Mouse (Mus musculus) embryonic facial prominence, embryonic 13.5 days (tissue): Measurements from ENCODE around the gene Golgb1. TPM values are rescaled to one million over a fixed set of nuclear protein-coding genes. Genes with fewer than 3 reads are reported as not detected.
"Not testable (repeated sequence)": the region's sequence is repeated elsewhere in the genome, so short reads cannot be mapped to it uniquely, and the experiment has no call there.

Source experiments
- ATAC-seq: fragments of 200-750 bp; cut with Nextera tagmentation; 2 replicates; pipeline ENCODE4 v1.8.0; 2017; ENCODE audit warnings: low read depth; ENCODE audit not compliant: insufficient number of reproducible peaks, insufficient read depth, low FRiP score, low TSS enrichment
- H3K27ac ChIP-seq: fragments of 300-500 bp; sonication (generic); 2 replicates; pipeline ENCODE4 v1.5.1; 2015; ENCODE audit warnings: moderate library complexity, mild to moderate bottlenecking, inconsistent platforms
- H3K27me3 ChIP-seq: fragments of 300-500 bp; sonication (generic); 2 replicates; pipeline ENCODE4 v1.6.1; 2015; ENCODE audit warnings: mild to moderate bottlenecking, inconsistent platforms
- H3K36me3 ChIP-seq: fragments of 300-500 bp; sonication (generic); 2 replicates; pipeline ENCODE4 v1.6.1; 2015; ENCODE audit warnings: mild to moderate bottlenecking, inconsistent platforms
- H3K4me1 ChIP-seq: fragments of 300-500 bp; sonication (generic); 2 replicates; pipeline ENCODE4 v1.6.1; 2015; ENCODE audit warnings: inconsistent platforms
- H3K4me2 ChIP-seq: fragments of 300-500 bp; sonication (generic); 2 replicates; pipeline ENCODE4 v1.6.1; 2015; ENCODE audit warnings: moderate library complexity, mild to moderate bottlenecking, inconsistent platforms
- H3K4me3 ChIP-seq: fragments of 300-500 bp; sonication (generic); 2 replicates; pipeline ENCODE4 v1.5.1; 2015; ENCODE audit warnings: mild to moderate bottlenecking, inconsistent platforms
- H3K9ac ChIP-seq: fragments of 300-500 bp; sonication (generic); 2 replicates; pipeline ENCODE4 v1.6.1; 2015; ENCODE audit warnings: mild to moderate bottlenecking, inconsistent platforms
- H3K9me3 ChIP-seq: fragments of 300-500 bp; sonication (generic); 2 replicates; pipeline ENCODE4 v1.6.1; 2016; ENCODE audit warnings: inconsistent platforms
- WGBS: fragments of 180-500 bp; shearing (Covaris S2); methylation state at CpG from one replicate; pipeline ENCODE4 v1.1.7; 2015; ENCODE audit warnings: mixed read lengths; 5-methylcytosine and 5-hydroxymethylcytosine counted together
- polyA plus RNA-seq: library from polyadenylated mRNA; unstranded; fragments of >200 nt; fragmentation: Nextera tagmentation; extraction: Ambion mirVana; gene quantifications from 2 replicates; pipeline ENCODE4 v1.2.1, GENCODE M21; 2015

Gene Golgb1
- polyA plus RNA-seq = 119 and 126 TPM in 2 replicates

GRCm38 (mm10) chr16:36874583-36875275 lies at the start of gene Golgb1, which contains the start of gene Eaf2:
Gene Golgb1, plus strand, starts transcription at chr16:36875140.
Gene Eaf2, minus strand, starts transcription at chr16:36875003.
- Histone ChIP-seq H3K9me3 (no peaks in the 10 kb centered on the region), H3K36me3 (peaks cover 16% of the 10 kb centered on the region), H3K9ac (peak within 1 kb of the TSS; percentile 88), H3K4me1 (peaks cover 18% of the 10 kb centered on the region), H3K4me3 (peak within 1 kb of the TSS; percentile 91), H3K27me3 (no peaks in the 10 kb centered on the region), H3K27ac (peak within 1 kb of the TSS; percentile 78), H3K4me2 (peak within 1 kb of the TSS; percentile 72)
- peak; percentile 100 for ATAC-seq
- WGBS = under 1% methylated on average over 43 of the region's 43 CpGs

- Histone ChIP-seq H3K4me3 (peak overlapping the region; percentile 91), H3K27me3 (no peaks in the 10 kb centered on the region), H3K4me2 (peak overlapping the region; percentile 77), H3K9ac (peak overlapping the region; percentile 92), H3K4me1 (peaks cover 8% of the 10 kb centered on the region), H3K9me3 (no peaks in the 10 kb centered on the region), H3K27ac (no peak overlapping the region), H3K36me3 (no peaks in the 10 kb centered on the region)
- ATAC-seq = no peak; the same call in 1 of the 2 replicates
- WGBS = 4% methylated on average over 11 of the region's 11 CpGs
These were observed 47.3 kb upstream of the Golgb1 start for GRCm38 (mm10) chr16:36827611-36828053.

- under 1% methylated on average over 63 of the region's 64 CpGs for WGBS
- H3K4me2 ChIP-seq = peak within 1 kb of the TSS; percentile 77
These were observed 46.7 kb upstream of the Golgb1 start, which contains the start of gene Iqcb1 for GRCm38 (mm10) chr16:36828054-36828786. Gene Iqcb1, plus strand, starts transcription at chr16:36828385.

GRCm38 (mm10) chr16:36828820-36829219 lies 46.1 kb upstream of the Golgb1 start:
- 5% methylated on average over 11 of the region's 11 CpGs for WGBS
- peak overlapping the region; percentile 92 for H3K9ac ChIP-seq
- no peaks in the 10 kb centered on the region; the same call in 1 of the 2 replicates for H3K36me3 ChIP-seq
- H3K9me3 ChIP-seq = no peaks in the 10 kb centered on the region
- no peaks in the 10 kb centered on the region for H3K27me3 ChIP-seq
- H3K4me1 ChIP-seq = peaks cover 8% of the 10 kb centered on the region
- peak overlapping the region; percentile 77 for H3K4me2 ChIP-seq
- peak overlapping the region; percentile 91 for H3K4me3 ChIP-seq
- H3K27ac ChIP-seq = no peak overlapping the region
- 0 out of 2 replicates have a peak, but pooled peaks have one; percentile 18 for ATAC-seq

More at GRCm38 (mm10) chr16:36828054-36828786, 46.7 kb upstream of the Golgb1 start, which contains the start of gene Iqcb1:
- Histone ChIP-seq H3K9ac (peak within 1 kb of the TSS; percentile 92), H3K9me3 (no peaks in the 10 kb centered on the region), H3K27ac (peak within 1 kb of the TSS; percentile 68; the same call in 1 of the 2 replicates), H3K4me3 (peak within 1 kb of the TSS; percentile 91), H3K27me3 (no peaks in the 10 kb centered on the region), H3K4me1 (peaks cover 8% of the 10 kb centered on the region), H3K36me3 (no peaks in the 10 kb centered on the region)
- peak; percentile 97 for ATAC-seq

GRCm38 (mm10) chr16:36846894-36847293 lies 28.0 kb upstream of the Golgb1 start:
- not testable (repeated sequence) for H3K9ac ChIP-seq
- 100% methylated on average over 1 of the region's 1 CpGs for WGBS

GRCm38 (mm10) chr16:36851202-36851601 lies 23.7 kb upstream of the Golgb1 start:
- Histone ChIP-seq H3K4me3 (no peak overlapping the region), H3K9me3 (no peaks in the 10 kb centered on the region), H3K27me3 (no peaks in the 10 kb centered on the region), H3K27ac (no peak overlapping the region), H3K36me3 (peaks cover 29% of the 10 kb centered on the region), H3K4me2 (no peak overlapping the region), H3K9ac (no peak overlapping the region), H3K4me1 (no peaks in the 10 kb centered on the region)
- 92% methylated on average over 3 of the region's 3 CpGs for WGBS
- ATAC-seq = no peak

More at GRCm38 (mm10) chr16:36846894-36847293, 28.0 kb upstream of the Golgb1 start:
- H3K4me1 ChIP-seq, H3K4me3 ChIP-seq, H3K27ac ChIP-seq, H3K27me3 ChIP-seq, ATAC-seq, H3K4me2 ChIP-seq, H3K9me3 ChIP-seq: not testable (repeated sequence)
- H3K36me3 ChIP-seq = peaks cover 22% of the 10 kb centered on the region

GRCm38 (mm10) chr16:36863585-36863984 lies 11.4 kb upstream of the Golgb1 start:
- H3K4me1 ChIP-seq = no peaks in the 10 kb centered on the region
- H3K36me3 ChIP-seq = peaks cover 46% of the 10 kb centered on the region
- no peak overlapping the region for H3K27ac ChIP-seq
- 97% methylated on average over 3 of the region's 3 CpGs for WGBS
- no peaks in the 10 kb centered on the region for H3K27me3 ChIP-seq
- H3K4me3 ChIP-seq = no peak overlapping the region
- H3K9me3 ChIP-seq = no peaks in the 10 kb centered on the region
- ATAC-seq = no peak
- H3K9ac ChIP-seq = no peak overlapping the region
- no peak overlapping the region for H3K4me2 ChIP-seq

GRCm38 (mm10) chr16:36869442-36869841 lies 5.5 kb upstream of the Golgb1 start:
- no peak overlapping the region for H3K9ac ChIP-seq
- no peaks in the 10 kb centered on the region for H3K9me3 ChIP-seq
- 94% methylated on average over 2 of the region's 2 CpGs for WGBS
- ATAC-seq = no peak
- no peak overlapping the region for H3K27ac ChIP-seq
- H3K4me2 ChIP-seq = no peak overlapping the region
- no peak overlapping the region for H3K4me3 ChIP-seq
- H3K36me3 ChIP-seq = peaks cover 47% of the 10 kb centered on the region
- H3K4me1 ChIP-seq = peaks cover 7% of the 10 kb centered on the region
- no peaks in the 10 kb centered on the region for H3K27me3 ChIP-seq

GRCm38 (mm10) chr16:36875276-36875851 lies 424 bp downstream of the Golgb1 start:
- Histone ChIP-seq H3K9me3 (no peaks in the 10 kb centered on the region), H3K27ac (peak overlapping the region; percentile 76), H3K9ac (peak overlapping the region; percentile 88), H3K4me3 (peak overlapping the region; percentile 91), H3K4me2 (peak overlapping the region; percentile 72), H3K4me1 (peaks cover 18% of the 10 kb centered on the region), H3K27me3 (no peaks in the 10 kb centered on the region), H3K36me3 (peaks cover 16% of the 10 kb centered on the region)
- peak; percentile 63 for ATAC-seq
- WGBS = 0% methylated on average over 36 of the region's 48 CpGs

GRCm38 (mm10) chr16:36877316-36877715 lies 2.4 kb downstream of the Golgb1 start:
- H3K4me2 ChIP-seq = no peak overlapping the region
- peaks cover 7% of the 10 kb centered on the region for H3K36me3 ChIP-seq
- H3K27me3 ChIP-seq = no peaks in the 10 kb centered on the region
- H3K4me1 ChIP-seq = peaks cover 18% of the 10 kb centered on the region
- no peak overlapping the region for H3K4me3 ChIP-seq
- 77% methylated on average over 5 of the region's 5 CpGs for WGBS
- no peaks in the 10 kb centered on the region for H3K9me3 ChIP-seq
- no peak for ATAC-seq
- H3K27ac ChIP-seq = no peak overlapping the region
- H3K9ac ChIP-seq = no peak overlapping the region

- Histone ChIP-seq H3K4me1 (peaks cover 7% of the 10 kb centered on the region; the same call in 1 of the 2 replicates), H3K27ac (no peak overlapping the region), H3K9me3 (no peaks in the 10 kb centered on the region), H3K4me3 (no peak overlapping the region), H3K9ac (no peak overlapping the region), H3K4me2 (no peak overlapping the region), H3K27me3 (no peaks in the 10 kb centered on the region), H3K36me3 (peaks cover 20% of the 10 kb centered on the region)
- ATAC-seq = no peak
- WGBS = 65% methylated on average over 5 of the region's 5 CpGs
These were observed 7.9 kb downstream of the Golgb1 start for GRCm38 (mm10) chr16:36882737-36883343.
